Mouse (Mus musculus): ENCODE results near the gene P2ry2.

The P2ry2 gene

GRCm38 (mm10) chr7:101012541-101012940 is at the start of gene P2ry2:
P2ry2 (minus strand) TSS chr7:101012866.
- DNase-seq (ENCODE audit: low read depth, low spot score), result no peak

GRCm38 (mm10) chr7:101062246-101062645 is 49.6 kb upstream of the P2ry2 start:
- no peak for DNase-seq (ENCODE audit: low read depth, low spot score)

- peak; percentile 64 for DNase-seq (ENCODE audit: low read depth, low spot score)
Measured at GRCm38 (mm10) chr7:101061381-101061780, 48.7 kb upstream of the P2ry2 start.

- no peak for DNase-seq (ENCODE audit: low read depth, low spot score)
Measured at GRCm38 (mm10) chr7:101060476-101060875, 47.8 kb upstream of the P2ry2 start.

- DNase-seq (ENCODE audit: low read depth, low spot score), result no peak
Measured at GRCm38 (mm10) chr7:101059188-101059587, 46.5 kb upstream of the P2ry2 start.

GRCm38 (mm10) chr7:101057309-101057708 is 44.6 kb upstream of the P2ry2 start:
- DNase-seq (ENCODE audit: low read depth, low spot score), result no peak

GRCm38 (mm10) chr7:101053136-101053535 is 40.5 kb upstream of the P2ry2 start:
- DNase-seq (ENCODE audit: low read depth, low spot score), result no peak

- DNase-seq (ENCODE audit: low read depth, low spot score), result peak; percentile 56
Measured at GRCm38 (mm10) chr7:101051551-101052221, 39.0 kb upstream of the P2ry2 start.

GRCm38 (mm10) chr7:101050724-101051550 is 38.3 kb upstream of the P2ry2 start:
- no peak for DNase-seq (ENCODE audit: low read depth, low spot score)

GRCm38 (mm10) chr7:101049326-101050087 is 36.8 kb upstream of the P2ry2 start:
- no peak for DNase-seq (ENCODE audit: low read depth, low spot score)

- no peak for DNase-seq (ENCODE audit: low read depth, low spot score)
Measured at GRCm38 (mm10) chr7:101048247-101048646, 35.6 kb upstream of the P2ry2 start.

- DNase-seq (ENCODE audit: low read depth, low spot score), result no peak
Measured at GRCm38 (mm10) chr7:101043846-101044541, 31.3 kb upstream of the P2ry2 start.

GRCm38 (mm10) chr7:101041977-101042749 is 29.5 kb upstream of the P2ry2 start:
- DNase-seq (ENCODE audit: low read depth, low spot score), result no peak

GRCm38 (mm10) chr7:101041544-101041943 is 28.9 kb upstream of the P2ry2 start:
- no peak for DNase-seq (ENCODE audit: low read depth, low spot score)

GRCm38 (mm10) chr7:101033371-101033770 is 20.7 kb upstream of the P2ry2 start:
- no peak for DNase-seq (ENCODE audit: low read depth, low spot score)

GRCm38 (mm10) chr7:101031234-101031633 is 18.6 kb upstream of the P2ry2 start:
- no peak for DNase-seq (ENCODE audit: low read depth, low spot score)

GRCm38 (mm10) chr7:101030756-101031155 is 18.1 kb upstream of the P2ry2 start:
- no peak for DNase-seq (ENCODE audit: low read depth, low spot score)

- DNase-seq (ENCODE audit: low read depth, low spot score), result no peak
Measured at GRCm38 (mm10) chr7:101029446-101029845, 16.8 kb upstream of the P2ry2 start.

GRCm38 (mm10) chr7:101028991-101029390 is 16.3 kb upstream of the P2ry2 start:
- DNase-seq (ENCODE audit: low read depth, low spot score), result no peak

GRCm38 (mm10) chr7:101028444-101028757 is 15.7 kb upstream of the P2ry2 start:
- DNase-seq (ENCODE audit: low read depth, low spot score), result no peak

Measured in retina, adult 2 months (tissue).